Mouse (Mus musculus) urinary bladder, postnatal 4 days (tissue): Measurements from ENCODE around the gene Zfp592.

Experiments
- DNase-seq, 2 experiments: peaks; one replicate each; pipeline ENCODE4 v3.0.0; 2021 to 2022; ENCODE audit warnings: low spot score in 2 of 2

Gene Zfp592

GRCm38 (mm10) chr7:80993834-80994662, 567 bp downstream of the Zfp592 start:
- DNase-seq, result peak in 1 of 2 experiments; percentile 64

- no peak for DNase-seq
These were observed 1.2 kb downstream of the Zfp592 start for GRCm38 (mm10) chr7:80994663-80995005.

- no peak for DNase-seq
These were observed 2.0 kb downstream of the Zfp592 start for GRCm38 (mm10) chr7:80995266-80996146.

- DNase-seq, result no peak
These were observed 4.3 kb downstream of the Zfp592 start for GRCm38 (mm10) chr7:80997776-80998175.

GRCm38 (mm10) chr7:80999536-80999935, 6.1 kb downstream of the Zfp592 start:
- DNase-seq, result no peak

- no peak for DNase-seq
These were observed 8.4 kb downstream of the Zfp592 start for GRCm38 (mm10) chr7:81001844-81002243.

GRCm38 (mm10) chr7:81004556-81005079, 11.1 kb downstream of the Zfp592 start:
- no peak for DNase-seq

- DNase-seq, result no peak
These were observed 12.5 kb downstream of the Zfp592 start for GRCm38 (mm10) chr7:81005969-81006368.

GRCm38 (mm10) chr7:81008285-81008684, 14.8 kb downstream of the Zfp592 start:
- DNase-seq, result no peak

GRCm38 (mm10) chr7:81011576-81011975, 18.1 kb downstream of the Zfp592 start:
- DNase-seq, result no peak

GRCm38 (mm10) chr7:81020307-81020706, 26.8 kb downstream of the Zfp592 start:
- no peak for DNase-seq

GRCm38 (mm10) chr7:81022731-81023130, 29.2 kb downstream of the Zfp592 start:
- DNase-seq, result no peak

GRCm38 (mm10) chr7:81024118-81024517, 30.6 kb downstream of the Zfp592 start:
- DNase-seq, result no peak

- no peak for DNase-seq
These were observed 31.2 kb downstream of the Zfp592 start for GRCm38 (mm10) chr7:81024651-81025050.

GRCm38 (mm10) chr7:81025751-81026150, 32.3 kb downstream of the Zfp592 start:
- DNase-seq, result no peak

GRCm38 (mm10) chr7:81039711-81040110, 46.2 kb downstream of the Zfp592 start:
- no peak for DNase-seq

- DNase-seq, result no peak
These were observed 49.6 kb downstream of the Zfp592 start for GRCm38 (mm10) chr7:81043023-81043620.

GRCm38 (mm10) chr7:81047847-81048246, 54.4 kb downstream of the Zfp592 start:
- no peak for DNase-seq

- DNase-seq, result no peak
These were observed 55.0 kb downstream of the Zfp592 start for GRCm38 (mm10) chr7:81048513-81048912.

GRCm38 (mm10) chr7:81049966-81050365, 56.5 kb downstream of the Zfp592 start:
- no peak for DNase-seq

- no peak for DNase-seq
These were observed 62.4 kb downstream of the Zfp592 start for GRCm38 (mm10) chr7:81055709-81056370.

- DNase-seq, result no peak
These were observed 64.0 kb downstream of the Zfp592 start, which contains the start of gene Alpk3 for GRCm38 (mm10) chr7:81057471-81057870. TSS of gene Alpk3 (plus strand) at chr7:81057600.
